Mouse (Mus musculus) spleen, postnatal 36 days (tissue): ENCODE data around the gene Bglap3.
"Not testable (repeated sequence)": the region's sequence is repeated elsewhere in the genome, so short reads cannot be mapped to it uniquely, and the experiment has no call there.

ENCODE experiments used
- DNase-seq, 2 experiments: peaks; one replicate each; pipeline ENCODE4 v3.0.0; 2022; ENCODE audit warnings: low spot score in 2 of 2, mixed read lengths in 1 of 2

The Bglap3 gene

GRCm38 (mm10) chr3:88376644-88377043 is 4.1 kb upstream of the Bglap3 start:
- DNase-seq: not testable (repeated sequence)

DNA sequence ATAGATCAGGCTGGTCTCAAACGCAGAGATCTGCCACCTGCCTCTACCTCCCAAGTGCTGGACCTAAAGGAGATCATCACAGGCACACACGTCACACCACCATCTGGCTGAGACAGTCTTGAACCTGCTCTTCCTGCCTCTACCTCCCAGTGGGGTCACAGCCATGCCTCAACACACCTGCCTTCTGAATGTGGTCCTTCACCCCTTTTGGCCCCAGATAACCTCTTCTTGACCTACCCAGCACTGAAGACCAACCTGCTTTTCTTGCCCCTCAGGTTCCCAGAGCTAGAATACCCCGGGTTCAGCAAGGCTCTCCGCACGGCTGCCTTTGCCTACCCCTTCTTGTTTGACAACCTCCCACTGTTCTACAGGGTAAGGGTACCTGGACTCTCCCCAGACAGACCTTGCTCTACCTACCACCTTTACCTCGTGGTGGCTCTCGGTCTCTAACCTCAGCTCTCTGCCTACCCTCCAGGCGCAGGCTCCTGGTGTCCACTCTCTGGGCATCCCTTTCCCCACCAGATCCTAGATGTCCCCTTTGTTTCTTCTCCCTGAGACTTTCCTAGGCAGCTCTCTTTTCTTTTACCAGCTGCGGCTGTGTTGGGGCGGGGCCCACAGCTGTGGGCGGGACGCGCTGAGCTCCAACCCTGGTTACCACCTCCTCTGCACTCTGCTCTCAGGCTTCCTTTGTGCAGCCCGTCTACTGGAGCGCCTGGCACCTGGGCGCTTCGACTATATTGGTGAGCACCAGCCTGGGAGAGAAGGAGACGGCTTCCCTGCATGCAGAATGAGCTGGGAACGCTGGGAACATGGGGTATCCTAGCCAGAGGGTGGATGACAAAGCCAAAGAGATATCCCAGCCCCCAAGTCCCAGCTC is 3.4 kb upstream of the Bglap3 start:
- DNase-seq: not testable (repeated sequence)

GRCm38 (mm10) chr3:88368511-88368910 is 4.0 kb downstream of the Bglap3 start:
- DNase-seq: not testable (repeated sequence)

- not testable (repeated sequence) for DNase-seq
Measured at GRCm38 (mm10) chr3:88367517-88367916, 5.0 kb downstream of the Bglap3 start.

DNA sequence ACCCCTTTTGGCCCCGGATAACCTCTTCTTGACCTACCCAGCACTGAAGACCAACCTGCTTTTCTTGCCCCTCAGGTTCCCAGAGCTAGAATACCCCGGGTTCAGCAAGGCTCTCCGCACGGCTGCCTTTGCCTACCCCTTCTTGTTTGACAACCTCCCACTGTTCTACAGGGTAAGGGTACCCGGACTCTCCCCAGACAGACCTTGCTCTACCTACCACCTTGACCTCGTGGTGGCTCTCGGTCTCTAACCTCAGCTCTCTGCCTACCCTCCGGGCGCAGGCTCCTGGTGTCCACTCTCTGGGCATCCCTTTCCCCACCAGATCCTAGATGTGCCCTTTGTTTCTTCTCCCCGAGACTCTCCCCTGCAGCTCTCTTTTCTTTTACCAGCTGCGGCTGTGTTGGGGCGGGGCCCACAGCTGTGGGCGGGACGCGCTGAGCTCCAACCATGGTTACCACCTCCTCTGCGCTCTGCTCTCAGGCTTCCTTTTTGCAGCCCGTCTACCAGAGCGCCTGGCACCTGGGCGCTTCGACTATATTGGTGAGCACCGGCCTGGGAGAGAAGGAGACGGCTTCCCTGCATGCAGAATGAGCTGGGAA is 5.6 kb downstream of the Bglap3 start:
- DNase-seq: peak; percentile 63 to 72

DNA sequence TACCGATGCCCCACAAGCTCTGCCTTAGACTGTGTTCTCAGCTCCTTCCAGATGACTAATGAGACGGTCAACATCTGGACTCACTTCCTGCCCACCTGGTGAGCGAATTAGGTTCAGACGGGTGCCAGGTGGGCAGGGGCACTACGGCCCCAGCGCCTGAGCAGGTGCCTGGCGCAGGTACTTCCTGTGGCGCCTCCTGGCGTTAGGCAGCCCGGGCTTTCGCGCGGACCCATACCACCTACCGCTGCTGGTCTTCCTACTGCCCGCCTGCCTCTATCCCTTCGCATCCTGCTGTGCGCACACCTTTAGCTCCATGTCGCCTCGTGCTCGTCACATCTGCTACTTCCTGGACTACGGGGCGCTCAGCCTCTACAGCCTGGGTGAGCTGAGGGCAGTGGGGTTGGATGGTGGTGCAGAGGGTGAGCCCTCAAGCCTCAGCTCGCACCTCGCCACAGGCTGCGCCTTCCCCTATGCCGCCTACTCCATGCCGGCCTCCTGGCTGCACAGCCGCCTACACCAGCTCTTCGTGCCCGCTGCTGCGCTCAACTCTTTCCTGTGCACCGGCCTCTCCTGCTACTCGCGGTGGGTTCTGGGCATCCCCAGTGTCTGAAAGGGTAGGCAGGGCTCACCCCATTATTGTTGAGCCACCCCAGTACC is 6.7 kb downstream of the Bglap3 start:
- DNase-seq: no peak

GRCm38 (mm10) chr3:88364337-88364736 is 8.2 kb downstream of the Bglap3 start, which contains the start of gene Paqr6:
Gene Paqr6, plus strand, starts transcription at chr3:88364584.
- peak; percentile 51 to 64 for DNase-seq

- peak; percentile 29 to 57 for DNase-seq
Measured at GRCm38 (mm10) chr3:88363700-88364099, 8.8 kb downstream of the Bglap3 start.

GRCm38 (mm10) chr3:88361612-88362313 is 10.8 kb downstream of the Bglap3 start:
- no peak for DNase-seq

DNA sequence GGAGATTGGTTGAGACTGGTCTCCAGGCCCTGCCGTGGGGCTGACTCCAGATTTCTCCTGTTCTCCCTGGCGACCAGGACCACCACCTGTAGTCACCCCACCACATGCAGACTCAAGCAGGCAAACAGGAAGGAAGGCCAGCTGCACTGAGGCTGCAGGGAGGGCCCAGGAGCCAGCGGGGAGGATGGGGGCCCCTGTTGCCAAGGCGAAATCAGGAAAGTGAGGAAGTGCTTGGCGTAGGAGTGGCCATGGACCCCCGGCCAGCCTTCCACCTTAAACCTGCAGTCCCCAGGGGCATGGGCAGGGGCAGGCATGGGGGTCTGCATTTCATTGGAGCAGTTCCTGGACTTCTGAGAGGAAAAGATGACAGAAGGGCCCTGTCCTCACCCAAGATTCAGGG is 11.4 kb downstream of the Bglap3 start:
- DNase-seq: no peak

- no peak for DNase-seq
Measured at GRCm38 (mm10) chr3:88359989-88360388, 12.6 kb downstream of the Bglap3 start.

GRCm38 (mm10) chr3:88359584-88359983 is 13.0 kb downstream of the Bglap3 start:
- DNase-seq: no peak

GRCm38 (mm10) chr3:88354396-88355165 is 18.0 kb downstream of the Bglap3 start:
- DNase-seq: no peak

DNA sequence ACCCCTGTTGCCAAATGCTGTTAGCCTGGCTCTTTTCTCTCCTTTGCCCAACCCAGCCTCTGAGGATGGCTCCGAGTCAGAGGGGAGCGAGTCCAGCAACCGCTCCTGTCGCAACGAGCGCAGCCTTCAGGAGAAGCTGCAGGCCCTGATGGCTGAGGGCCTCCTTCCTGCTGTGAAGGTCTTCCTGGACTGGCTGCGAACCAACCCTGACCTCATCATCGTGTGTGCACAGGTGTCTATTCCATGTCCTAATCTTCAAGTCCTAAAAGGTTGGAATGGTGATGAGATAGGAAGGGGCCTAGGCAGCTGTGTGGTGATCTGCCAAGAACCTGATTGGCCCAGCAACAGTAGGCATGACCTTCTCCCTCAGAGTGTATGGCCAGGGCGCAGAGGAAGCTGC is 19.6 kb downstream of the Bglap3 start:
- DNase-seq: no peak

DNA sequence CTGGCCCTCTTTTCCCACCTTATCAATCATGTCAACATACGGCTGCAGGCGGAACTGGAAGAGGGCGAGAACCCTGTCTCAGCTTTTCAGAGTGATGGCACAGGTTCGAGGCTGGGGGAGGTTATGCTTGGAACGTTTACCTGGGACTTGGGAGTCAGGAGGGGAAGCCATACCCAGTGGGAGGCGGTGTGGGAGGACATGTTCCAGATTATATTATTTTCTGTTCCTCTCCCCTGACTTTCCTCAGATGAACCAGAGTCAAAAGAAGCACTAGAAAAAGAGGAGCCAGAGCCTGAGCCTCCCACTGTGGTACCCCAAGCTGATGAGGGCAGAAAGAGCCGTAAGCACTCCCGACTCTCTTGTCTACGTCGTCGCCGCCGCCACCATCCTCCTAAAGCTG is 21.8 kb downstream of the Bglap3 start:
- DNase-seq: no peak

- DNase-seq: no peak
Measured at GRCm38 (mm10) chr3:88339006-88339405, 33.5 kb downstream of the Bglap3 start.

DNA sequence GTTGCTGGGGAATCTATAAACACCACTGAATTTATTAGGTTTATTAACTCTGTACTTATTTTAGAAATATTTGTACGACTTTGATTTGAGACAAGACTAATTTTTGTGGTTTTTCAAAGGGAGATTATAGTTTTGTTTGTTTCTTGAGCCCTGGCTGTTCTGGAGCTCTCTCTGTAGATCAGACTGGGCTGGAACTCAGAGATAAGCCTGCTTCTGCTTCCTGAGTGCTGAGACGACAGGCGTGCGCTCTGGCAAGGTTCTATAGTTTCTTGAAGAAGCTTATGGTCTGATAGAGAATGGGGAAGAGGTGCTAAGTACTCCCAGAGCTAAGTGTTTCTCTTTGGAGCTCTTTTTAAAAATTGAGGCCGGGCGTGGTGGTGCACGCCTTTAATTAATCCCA is 34.2 kb downstream of the Bglap3 start:
- no peak for DNase-seq

GRCm38 (mm10) chr3:88337367-88338020 is 35.0 kb downstream of the Bglap3 start:
- no peak for DNase-seq

DNA sequence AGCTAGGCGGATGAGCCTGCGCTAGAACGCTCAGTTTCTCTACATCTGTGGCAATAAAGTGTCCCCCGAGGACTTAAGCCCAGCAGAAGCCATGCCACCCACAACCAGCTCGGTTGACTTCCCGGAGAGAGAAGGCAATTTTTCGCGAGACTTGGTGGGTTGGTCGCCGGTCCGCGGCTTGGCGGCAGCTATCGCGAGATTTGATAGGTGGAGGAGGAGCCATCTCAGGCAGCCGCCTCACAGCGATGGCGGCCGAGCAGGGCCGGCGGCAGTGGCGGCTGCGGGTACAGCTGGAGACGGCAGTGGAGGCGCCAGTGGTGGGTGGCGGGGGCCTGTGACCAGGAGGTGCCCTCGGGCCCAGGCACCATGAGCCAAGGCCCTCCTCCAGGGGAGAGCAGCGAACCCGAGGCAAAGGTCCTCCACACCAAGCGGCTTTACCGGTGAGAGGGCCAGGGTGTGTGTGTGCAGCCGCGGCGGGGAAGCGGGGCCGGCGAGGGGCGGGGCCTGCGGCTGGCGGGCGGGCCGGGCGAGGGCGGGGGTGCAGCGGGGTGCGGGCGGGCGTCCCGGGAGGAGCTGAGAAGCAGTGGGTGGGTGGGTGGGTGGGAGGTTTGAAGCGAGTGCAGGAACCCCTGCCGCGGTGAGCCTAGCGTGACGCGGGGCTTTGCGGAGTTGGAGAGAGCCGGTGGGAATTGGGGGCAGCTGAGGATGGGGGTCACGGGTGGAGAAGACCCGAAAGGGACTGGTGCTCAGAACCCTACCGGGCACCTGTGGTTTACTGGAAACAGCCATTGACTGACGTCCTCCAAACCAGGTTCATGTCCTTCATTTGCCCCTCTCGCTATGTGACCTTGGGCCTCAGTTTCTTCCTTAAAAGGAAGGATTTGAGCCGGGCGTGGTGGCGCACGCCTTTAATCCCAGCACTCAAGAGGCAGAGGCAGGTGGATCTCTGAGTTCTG is 36.2 kb downstream of the Bglap3 start, which contains the start of the genes Tmem79 and Smg5:
TSS of gene Tmem79 (minus strand) at position 91 of the 956 bp plus-strand sequence.
TSS of gene Smg5 (plus strand) at position 203 of the 956 bp plus-strand sequence.
- peak; percentile 95 to 97 for DNase-seq
